In the genomic region with DNA sequence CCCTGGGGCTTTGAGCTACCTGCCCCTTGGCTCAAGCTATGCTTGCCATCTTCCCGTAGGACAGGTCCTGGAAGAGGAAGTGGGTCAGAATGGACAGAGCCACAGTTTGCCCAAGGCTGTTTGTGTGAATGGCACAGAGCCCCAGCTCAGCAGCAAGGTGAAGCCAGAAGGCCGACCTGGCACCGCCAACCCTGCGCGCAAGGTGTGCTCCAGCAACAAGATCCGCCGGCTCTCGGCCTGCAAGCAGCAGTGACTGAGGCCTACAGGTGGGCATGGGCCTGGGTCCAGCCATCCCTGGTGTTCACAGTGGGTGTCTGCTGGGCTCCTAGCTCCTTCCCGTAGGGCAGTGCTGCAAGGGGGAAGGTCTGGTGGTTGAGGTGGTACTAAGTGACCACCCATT, we compare ENCODE assay signal across 11 mouse cellular contexts. TPM values are rescaled to one million over a fixed set of nuclear protein-coding genes. Genes with fewer than 3 reads are reported as not detected.
DNase-seq lines count a peak whose midpoint lies in the region; ATAC-seq lines count a peak whose summit lies in the region.
"Had no signal": no experiment of that assay in that cellular context is flagged by ENCODE, and none has a peak within 500 bp of the region (broad histone marks: within the 10 kb centered on the region; RNA-seq: fewer than 3 reads in every experiment).

No protein-coding gene starts in this region.

- 0 out of 2 replicates have a peak overlapping the region, but pooled peaks have one; percentile 16 for H3K9ac ChIP-seq in heart, embryonic 11.5 days (ENCODE audit: low read depth, low read length)
- H3K9ac ChIP-seq in midbrain, embryonic 16.5 days (ENCODE audit: low read depth, low read length): no peak overlapping the region
- H3K9ac ChIP-seq: embryonic facial prominence, embryonic 15.5 days; hindbrain, embryonic 15.5 days; liver, embryonic 15.5 days had no signal

- WGBS in heart, embryonic 11.5 days (ENCODE audit: insufficient replicate concordance): 94% methylated on average over 9 of the region's 9 CpGs
- 95% methylated on average over 9 of the region's 9 CpGs for WGBS in midbrain, embryonic 10.5 days
- 92% methylated on average over 9 of the region's 9 CpGs for WGBS in midbrain, embryonic 16.5 days

- no peaks in the 10 kb centered on the region for H3K9me3 ChIP-seq in heart, embryonic 11.5 days (replicated peaks; ENCODE audit: control insufficient read depth, low read length)
- H3K9me3 ChIP-seq in midbrain, embryonic 10.5 days (replicated peaks): no peaks in the 10 kb centered on the region
- H3K9me3 ChIP-seq in midbrain, embryonic 16.5 days (replicated peaks; ENCODE audit: control insufficient read depth, low read length, poor library complexity, severe bottlenecking): no peaks in the 10 kb centered on the region
- H3K9me3 ChIP-seq: embryonic facial prominence, embryonic 15.5 days; hindbrain, embryonic 15.5 days; liver, embryonic 15.5 days had no signal

- H3K27ac ChIP-seq in heart, embryonic 11.5 days (ENCODE audit: low read depth, low read length): no peak overlapping the region
- H3K27ac ChIP-seq in midbrain, embryonic 10.5 days (replicated peaks): no peak overlapping the region
- H3K27ac ChIP-seq in midbrain, embryonic 16.5 days (ENCODE audit: low read length): no peak overlapping the region
- H3K27ac ChIP-seq: embryonic facial prominence, embryonic 15.5 days; hindbrain, embryonic 15.5 days had no signal

- H3K4me3 ChIP-seq in heart, embryonic 11.5 days (ENCODE audit: low read depth, low read length): no peak overlapping the region
- 0 out of 2 replicates have a peak overlapping the region, but pooled peaks have one; percentile 20 for H3K4me3 ChIP-seq in midbrain, embryonic 10.5 days
- H3K4me3 ChIP-seq in midbrain, embryonic 16.5 days (ENCODE audit: low read depth, low read length): no peak overlapping the region
- H3K4me3 ChIP-seq: embryonic facial prominence, embryonic 15.5 days; hindbrain, embryonic 15.5 days; liver, embryonic 15.5 days had no signal

- no peak overlapping the region for H3K4me2 ChIP-seq in heart, embryonic 11.5 days
- no peak overlapping the region for H3K4me2 ChIP-seq in midbrain, embryonic 16.5 days (ENCODE audit: low read length)
- H3K4me2 ChIP-seq: embryonic facial prominence, embryonic 15.5 days; hindbrain, embryonic 15.5 days; liver, embryonic 15.5 days had no signal

- H3K36me3 ChIP-seq in heart, embryonic 11.5 days (ENCODE audit: control insufficient read depth, insufficient read depth, low read length): peaks cover 45% of the 10 kb centered on the region
- peaks cover 100% of the 10 kb centered on the region for H3K36me3 ChIP-seq in midbrain, embryonic 10.5 days
- H3K36me3 ChIP-seq in midbrain, embryonic 16.5 days (ENCODE audit: control insufficient read depth, insufficient read depth, low read length): peaks cover 46% of the 10 kb centered on the region

- H3K4me1 ChIP-seq in heart, embryonic 11.5 days (ENCODE audit: control insufficient read depth, insufficient read depth, low read length): peaks cover 19% of the 10 kb centered on the region
- peaks cover 24% of the 10 kb centered on the region for H3K4me1 ChIP-seq in midbrain, embryonic 10.5 days
- no peaks in the 10 kb centered on the region for H3K4me1 ChIP-seq in midbrain, embryonic 16.5 days (ENCODE audit: control insufficient read depth, insufficient read depth, low read length)

- no peak for ATAC-seq in heart, embryonic 11.5 days (replicated peaks; ENCODE audit: insufficient number of reproducible peaks, low FRiP score, low TSS enrichment)
- no peak for ATAC-seq in midbrain, embryonic 16.5 days

- no peak for DNase-seq in heart, adult 18-20 months
- no peak for DNase-seq in midbrain, embryonic 10.5 days (ENCODE audit: low spot score)
- peak; percentile 77 to 82 for DNase-seq in cerebellum, postnatal 36 days
- no peak for DNase-seq in yolk sac, embryonic 10.5 days (ENCODE audit: low spot score)
- no peak for DNase-seq in spleen, postnatal 36 days (ENCODE audit: low spot score in 2 of 2)
- DNase-seq: thymus, adult 18-20 months had no signal

- peaks cover 5% of the 10 kb centered on the region; the same call in 1 of the 2 replicates for H3K27me3 ChIP-seq in heart, embryonic 11.5 days (ENCODE audit: control insufficient read depth, insufficient read depth, low read length)
- peaks cover 52% of the 10 kb centered on the region for H3K27me3 ChIP-seq in midbrain, embryonic 10.5 days (ENCODE audit: low read depth, poor library complexity, severe bottlenecking)
- no peaks in the 10 kb centered on the region for H3K27me3 ChIP-seq in midbrain, embryonic 16.5 days (ENCODE audit: control insufficient read depth, insufficient read depth, low read depth, low read length)
- H3K27me3 ChIP-seq: embryonic facial prominence, embryonic 15.5 days; hindbrain, embryonic 15.5 days had no signal

RNA-seq across cellular contexts. Expression of a gene that starts 8.6 kb away (rescaled TPM):
- polyA plus RNA-seq in heart, embryonic 11.5 days (2014; fragmentation: Nextera tagmentation; extraction: Ambion mirVana): 772 and 785 TPM in 2 replicates
- total RNA-seq in heart, adult 18-20 months (2021): 1,000 to 10,000 TPM; 1,096 to 1,108 TPM
- 463 and 481 TPM in 2 replicates for polyA plus RNA-seq in midbrain, embryonic 10.5 days (2016; fragmentation: Nextera tagmentation; extraction: Ambion mirVana)
- polyA plus RNA-seq in midbrain, embryonic 16.5 days (2015; fragmentation: Nextera tagmentation; extraction: Ambion mirVana): 433 and 454 TPM in 2 replicates

RNA-seq across cellular contexts. Expression of a gene that starts 10.8 kb away (rescaled TPM):
- polyA plus RNA-seq in heart, embryonic 11.5 days (2014; fragmentation: Nextera tagmentation; extraction: Ambion mirVana): 2.5 and 2.7 TPM in 2 replicates
- 1 to 10 TPM; 2.7 to 3.1 TPM for total RNA-seq in heart, adult 18-20 months (2021)
- 7.8 and 9.3 TPM in 2 replicates for polyA plus RNA-seq in midbrain, embryonic 10.5 days (2016; fragmentation: Nextera tagmentation; extraction: Ambion mirVana)
- 70.3 and 81.6 TPM in 2 replicates for polyA plus RNA-seq in midbrain, embryonic 16.5 days (2015; fragmentation: Nextera tagmentation; extraction: Ambion mirVana)

RNA-seq across cellular contexts. Expression of a gene that starts 14.2 kb away (rescaled TPM):
- polyA plus RNA-seq in heart, embryonic 11.5 days (2014; fragmentation: Nextera tagmentation; extraction: Ambion mirVana): 16.5 and 20.0 TPM in 2 replicates
- 100 to 1,000 TPM; 127 to 149 TPM for total RNA-seq in heart, adult 18-20 months (2021)
- 18.0 and 19.7 TPM in 2 replicates for polyA plus RNA-seq in midbrain, embryonic 10.5 days (2016; fragmentation: Nextera tagmentation; extraction: Ambion mirVana)
- polyA plus RNA-seq in midbrain, embryonic 16.5 days (2015; fragmentation: Nextera tagmentation; extraction: Ambion mirVana): 14.2 and 15.4 TPM in 2 replicates

RNA-seq across cellular contexts. Expression of a gene that starts 18.2 kb away (rescaled TPM):
- 29.5 and 31.9 TPM in 2 replicates for polyA plus RNA-seq in heart, embryonic 11.5 days (2014; fragmentation: Nextera tagmentation; extraction: Ambion mirVana)
- total RNA-seq in heart, adult 18-20 months (2021): 100 to 1,000 TPM; 117 to 125 TPM
- polyA plus RNA-seq in midbrain, embryonic 10.5 days (2016; fragmentation: Nextera tagmentation; extraction: Ambion mirVana): 17.8 and 19.7 TPM in 2 replicates
- polyA plus RNA-seq in midbrain, embryonic 16.5 days (2015; fragmentation: Nextera tagmentation; extraction: Ambion mirVana): 15.5 and 21.1 TPM in 2 replicates

RNA-seq across cellular contexts. Expression of a gene that starts 24.5 kb away (rescaled TPM):
- polyA plus RNA-seq in heart, embryonic 11.5 days (2014; fragmentation: Nextera tagmentation; extraction: Ambion mirVana): 8.4 and 9.6 TPM in 2 replicates
- total RNA-seq in heart, adult 18-20 months (2021): 10 to 100 TPM in 1 of 2 experiments, 1 to 10 TPM in 1; 9.0 to 10.1 TPM
- 15.0 and 15.2 TPM in 2 replicates for polyA plus RNA-seq in midbrain, embryonic 10.5 days (2016; fragmentation: Nextera tagmentation; extraction: Ambion mirVana)
- polyA plus RNA-seq in midbrain, embryonic 16.5 days (2015; fragmentation: Nextera tagmentation; extraction: Ambion mirVana): 11.6 and 12.5 TPM in 2 replicates

Comparison
In these comparisons a context has a peak if more than half of its experiments do, and no peak if none do; other contexts are left out.
1. DNase-seq: peak in cerebellum, postnatal 36 days (2 of 2); none in heart, adult 18-20 months (0 of 2), midbrain, embryonic 10.5 days (single experiment), yolk sac, embryonic 10.5 days (single experiment) and spleen, postnatal 36 days (0 of 2).